Mouse (Mus musculus): ENCODE results near the gene Shank2.

GRCm38 (mm10) chr7:144173869-144174268, 172.1 kb downstream of the Shank2 start:
- no peak for TF ChIP-seq POLR2A (IDR thresholded peaks at IDR 0.05; ENCODE audit: borderline replicate concordance, extremely low read depth, insufficient read depth, insufficient read length, poor library complexity, severe bottlenecking)
- TF ChIP-seq CTCF (IDR thresholded peaks at IDR 0.05; ENCODE audit: borderline replicate concordance, extremely low read depth, insufficient read depth, insufficient read length): no peak

Data from brain, embryonic 14.5 days (tissue).